Mouse (Mus musculus) small intestine, adult 2 months (tissue): ENCODE results near the gene Bmper.

Source experiments
- CTCF ChIP-seq: fragments of 200-500 bp; IDR thresholded peaks from 2 replicates; pipeline ENCODE4 v1.5.1; 2012; ENCODE audit warnings: low read depth, mild to moderate bottlenecking, control low read depth, inconsistent platforms, low read length, moderate library complexity, mixed read lengths; ENCODE audit not compliant: insufficient replicate concordance, insufficient read length; ENCODE audit errors: extremely low read depth
- POLR2A ChIP-seq: fragments of 200-500 bp; IDR thresholded peaks from 2 replicates; pipeline ENCODE4 v1.6.1; 2012; ENCODE audit warnings: low read depth, mild to moderate bottlenecking, control low read depth, inconsistent platforms, low read length, moderate library complexity

GRCm38 (mm10) chr9:23345093-23345844 is 122.4 kb downstream of the Bmper start:
- TF ChIP-seq CTCF: no peak
- TF ChIP-seq POLR2A: no peak
